Mouse (Mus musculus): ENCODE results near the gene Sf3a3. TPM values are rescaled to one million over a fixed set of nuclear protein-coding genes. Genes with fewer than 3 reads are reported as not detected.

Sf3a3 gene
- polyA plus RNA-seq, 1 experiment from 2014 or later = 134 TPM

DNA sequence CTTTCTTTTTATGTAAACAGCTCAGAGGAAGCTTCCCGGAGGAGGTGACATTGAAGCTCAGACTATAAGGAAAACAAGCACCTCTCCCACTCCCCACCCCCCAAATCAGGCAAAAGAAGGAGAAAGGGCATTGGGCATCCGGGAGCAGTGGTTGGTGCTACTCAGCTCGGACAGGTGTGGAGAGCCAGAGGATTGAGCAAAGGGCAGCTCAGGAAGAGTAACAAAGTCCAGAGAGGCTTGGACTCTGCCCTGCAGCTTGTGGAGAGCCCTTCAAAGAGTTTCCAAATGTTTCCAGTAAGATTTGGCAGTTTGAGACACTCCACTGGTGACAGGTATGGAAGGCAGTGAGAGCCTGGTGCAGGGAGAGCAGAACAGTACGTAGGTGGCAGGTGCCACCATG is 33.3 kb downstream of the Sf3a3 start:
- WGBS = 60% methylated on average over 4 of the region's 4 CpGs
- peaks cover 23% of the 10 kb centered on the region for H3K36me3 ChIP-seq
- ATAC-seq (ENCODE audit: insufficient number of reproducible peaks, low FRiP score, low TSS enrichment, low read depth) = no peak
- peaks cover 16% of the 10 kb centered on the region for H3K4me1 ChIP-seq
- H3K27me3 ChIP-seq = no peaks in the 10 kb centered on the region
- no peak overlapping the region for H3K9ac ChIP-seq
- no peaks in the 10 kb centered on the region for H3K9me3 ChIP-seq
- H3K4me3 ChIP-seq = no peak overlapping the region
- H3K4me2 ChIP-seq = no peak overlapping the region
- H3K27ac ChIP-seq = no peak overlapping the region

DNA sequence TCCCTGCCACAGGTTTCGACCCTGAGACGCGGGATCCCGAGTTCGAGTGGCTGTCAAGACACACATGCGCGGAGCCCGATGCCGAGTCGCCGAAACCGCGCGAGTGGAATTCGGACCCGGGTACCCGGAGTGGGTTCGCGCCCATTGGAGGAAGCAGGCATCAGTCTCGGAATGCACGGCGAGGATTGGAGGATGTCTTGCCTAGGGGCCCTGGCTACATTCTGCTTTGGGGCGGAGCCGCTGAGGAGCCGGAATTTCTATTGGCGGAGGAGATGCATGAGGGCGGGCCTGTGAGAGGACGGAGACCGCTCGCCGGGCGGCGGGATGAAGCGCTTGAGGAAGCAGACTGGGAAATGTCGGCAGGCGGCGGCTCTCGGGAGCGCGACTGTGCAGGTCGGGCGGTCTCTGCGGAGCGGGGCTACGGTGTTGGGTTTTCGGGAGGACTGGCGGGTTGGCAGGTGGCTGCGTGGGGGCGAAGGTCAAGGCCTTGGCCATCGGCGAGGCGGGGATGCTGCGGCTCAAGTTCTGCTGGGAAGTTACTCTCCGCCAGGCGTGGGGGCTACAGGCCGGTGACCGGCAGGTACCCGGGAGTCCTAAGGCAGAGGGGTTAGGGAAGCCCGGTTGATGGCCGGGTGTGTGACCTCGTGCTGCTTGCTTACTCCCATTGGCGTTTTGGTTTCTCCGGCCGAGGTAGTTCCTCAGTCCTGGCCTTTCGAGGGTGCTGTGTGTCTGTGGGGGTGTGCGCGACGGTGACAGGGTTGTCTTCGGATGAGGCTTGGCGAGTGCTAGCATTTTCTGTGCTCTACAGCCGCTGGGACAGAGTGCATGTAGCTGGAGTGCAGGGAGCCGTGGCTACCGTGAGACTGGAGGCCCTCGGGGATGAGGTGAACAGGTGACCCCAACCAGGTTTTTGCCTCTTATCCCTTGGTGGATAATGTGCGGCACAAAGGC is 37.0 kb downstream of the Sf3a3 start:
- ATAC-seq (ENCODE audit: insufficient number of reproducible peaks, low FRiP score, low TSS enrichment, low read depth) = peak; percentile 96
- WGBS = under 1% methylated on average over 74 of the region's 75 CpGs
- Histone ChIP-seq H3K36me3 (peaks cover 21% of the 10 kb centered on the region), H3K27ac (peak overlapping the region; percentile 28; the same call in 1 of the 2 replicates), H3K9ac (peak overlapping the region; percentile 62), H3K4me3 (peak overlapping the region; percentile 72), H3K4me1 (peaks cover 14% of the 10 kb centered on the region), H3K4me2 (peak overlapping the region; percentile 91), H3K9me3 (no peaks in the 10 kb centered on the region), H3K27me3 (no peaks in the 10 kb centered on the region)

DNA sequence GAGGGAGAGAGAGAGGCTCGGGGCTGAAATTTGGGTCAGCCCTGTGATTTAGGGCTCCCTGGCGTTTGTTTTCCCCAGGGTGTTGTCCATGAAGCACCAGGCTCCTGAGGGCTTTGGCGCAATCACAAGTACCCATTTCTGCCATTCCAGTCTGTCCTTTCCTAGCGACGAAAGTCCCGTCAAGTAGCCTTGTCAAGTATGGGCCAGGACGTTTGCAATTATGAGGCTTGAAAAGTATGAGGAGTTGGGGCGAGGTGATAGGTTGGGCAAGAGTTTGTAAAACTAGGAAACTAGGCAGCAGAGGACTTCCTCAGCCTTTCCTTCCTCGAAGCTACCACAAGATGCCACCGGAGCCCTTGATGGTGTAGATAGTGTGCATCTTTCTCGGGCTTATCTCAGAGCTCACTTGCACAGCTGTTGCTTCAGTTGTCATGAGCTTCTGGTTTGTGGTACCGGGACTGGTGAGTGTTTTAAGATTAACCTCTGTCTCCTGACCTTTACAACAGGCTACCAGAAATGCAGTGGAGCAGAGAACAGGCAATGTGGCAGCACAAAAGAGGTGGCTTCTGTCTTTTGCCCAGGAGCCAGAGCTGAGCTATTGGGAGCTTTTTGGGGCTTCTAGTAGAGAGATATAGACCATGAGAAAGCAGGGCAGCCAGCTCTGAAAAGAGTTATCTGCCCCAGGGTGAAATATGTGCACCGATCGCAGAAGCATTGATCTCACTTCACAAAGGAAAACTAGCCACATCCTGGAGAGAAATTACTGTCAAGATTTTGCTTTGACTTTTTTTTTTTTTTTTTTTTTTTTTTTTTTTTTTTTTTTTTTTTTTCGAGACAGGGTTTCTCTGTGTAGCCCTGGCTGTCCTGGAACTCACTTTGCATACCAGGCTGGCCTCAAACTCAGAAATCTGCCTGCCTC is 38.0 kb downstream of the Sf3a3 start:
- 20% methylated on average over 15 of the region's 15 CpGs for WGBS
- Histone ChIP-seq H3K9me3 (no peaks in the 10 kb centered on the region), H3K27me3 (no peaks in the 10 kb centered on the region), H3K4me1 (peaks cover 14% of the 10 kb centered on the region), H3K4me3 (peak overlapping the region; percentile 72), H3K4me2 (peak overlapping the region; percentile 91), H3K36me3 (peaks cover 18% of the 10 kb centered on the region), H3K27ac (0 out of 2 replicates have a peak overlapping the region, but pooled peaks have one; percentile 28), H3K9ac (peak overlapping the region; percentile 62; the same call in 1 of the 2 replicates)
- ATAC-seq (ENCODE audit: insufficient number of reproducible peaks, low FRiP score, low TSS enrichment, low read depth) = no peak

DNA sequence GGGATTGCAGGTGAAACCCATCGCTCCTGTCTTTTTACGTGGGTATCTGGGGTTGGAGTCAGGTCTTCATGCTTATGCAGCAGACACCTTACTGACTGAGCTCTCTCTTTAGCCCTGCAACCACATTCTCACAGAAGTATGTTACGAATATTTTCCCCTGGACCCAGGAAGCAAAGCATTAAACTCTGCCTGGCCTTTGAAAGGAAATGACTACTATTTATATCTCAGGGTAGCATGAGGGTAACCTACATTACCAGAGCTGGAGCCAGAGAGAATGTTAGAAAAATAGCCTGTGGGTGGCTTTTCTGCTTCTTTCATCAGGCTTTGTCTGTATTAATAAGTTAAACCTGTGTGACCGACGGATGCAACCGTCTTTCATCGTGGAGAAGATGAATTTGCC is 41.0 kb downstream of the Sf3a3 start:
- ATAC-seq (ENCODE audit: insufficient number of reproducible peaks, low FRiP score, low TSS enrichment, low read depth) = no peak
- Histone ChIP-seq H3K9me3 (no peaks in the 10 kb centered on the region), H3K27ac (no peak overlapping the region), H3K4me1 (peaks cover 22% of the 10 kb centered on the region), H3K4me2 (no peak overlapping the region), H3K9ac (no peak overlapping the region), H3K4me3 (no peak overlapping the region), H3K27me3 (no peaks in the 10 kb centered on the region), H3K36me3 (0 out of 2 replicates have a peak, but pooled peaks cover 3% of the 10 kb centered on the region)
- WGBS = 69% methylated on average over 7 of the region's 7 CpGs

DNA sequence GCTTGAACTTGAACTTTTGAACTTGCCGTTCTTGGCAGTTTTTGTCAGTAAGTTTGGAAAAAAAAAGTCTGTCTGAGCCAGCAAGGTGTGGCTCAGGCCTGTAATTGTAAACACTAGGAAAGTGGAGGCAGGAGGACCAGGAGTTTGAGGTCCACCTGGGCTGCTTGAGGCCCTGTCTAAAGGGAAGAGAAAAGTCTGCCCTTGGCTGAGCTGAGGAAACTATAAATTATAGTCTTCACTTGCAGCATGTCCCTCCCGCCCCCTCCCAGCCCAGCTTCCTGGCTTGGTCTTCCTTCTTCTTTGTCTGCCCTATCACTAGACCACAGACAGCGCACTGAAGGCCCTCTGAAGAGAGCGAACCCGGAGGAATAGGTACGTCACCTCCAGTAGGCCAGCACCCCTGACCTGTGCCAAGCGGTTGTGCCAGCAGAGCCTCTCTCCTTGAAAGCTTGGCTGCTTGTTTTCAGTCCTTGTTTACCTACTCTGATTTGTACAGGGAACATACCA is 44.8 kb downstream of the Sf3a3 start:
- Histone ChIP-seq H3K9ac (no peak overlapping the region), H3K36me3 (0 out of 2 replicates have a peak, but pooled peaks cover 3% of the 10 kb centered on the region), H3K27me3 (no peaks in the 10 kb centered on the region), H3K9me3 (no peaks in the 10 kb centered on the region), H3K4me2 (no peak overlapping the region), H3K27ac (no peak overlapping the region), H3K4me3 (no peak overlapping the region), H3K4me1 (peaks cover 8% of the 10 kb centered on the region; the same call in 1 of the 2 replicates)
- 78% methylated on average over 7 of the region's 7 CpGs for WGBS
- ATAC-seq (ENCODE audit: insufficient number of reproducible peaks, low FRiP score, low TSS enrichment, low read depth) = no peak

DNA sequence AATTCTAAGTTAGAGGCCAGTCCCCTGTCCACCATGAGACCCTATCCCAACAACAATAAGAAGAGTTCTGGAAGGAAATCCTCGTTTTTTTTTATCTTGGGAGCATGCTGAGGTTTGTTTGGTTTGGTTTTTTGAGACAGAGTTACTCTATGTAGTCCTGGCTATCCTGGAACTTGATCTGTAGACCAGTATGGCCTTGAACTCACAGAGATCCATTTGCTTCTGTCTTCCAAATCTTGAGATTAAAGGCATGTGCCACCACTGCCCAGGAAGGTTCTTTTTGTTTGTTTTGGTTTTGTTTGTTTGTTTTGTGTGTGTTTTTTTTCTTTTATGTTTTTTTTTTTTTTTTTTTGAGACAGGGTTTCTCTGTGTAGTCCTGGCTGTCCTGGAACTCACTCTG is 46.6 kb downstream of the Sf3a3 start:
- WGBS = 50% methylated on average over 1 of the region's 1 CpGs
- H3K4me1 ChIP-seq = peaks cover 8% of the 10 kb centered on the region; the same call in 1 of the 2 replicates
- H3K27me3 ChIP-seq = no peaks in the 10 kb centered on the region
- H3K4me3 ChIP-seq = no peak overlapping the region
- H3K9me3 ChIP-seq = no peaks in the 10 kb centered on the region
- ATAC-seq (ENCODE audit: insufficient number of reproducible peaks, low FRiP score, low TSS enrichment, low read depth) = no peak
- no peaks in the 10 kb centered on the region for H3K36me3 ChIP-seq
- no peak overlapping the region for H3K27ac ChIP-seq
- H3K9ac ChIP-seq = no peak overlapping the region
- H3K4me2 ChIP-seq = no peak overlapping the region

DNA sequence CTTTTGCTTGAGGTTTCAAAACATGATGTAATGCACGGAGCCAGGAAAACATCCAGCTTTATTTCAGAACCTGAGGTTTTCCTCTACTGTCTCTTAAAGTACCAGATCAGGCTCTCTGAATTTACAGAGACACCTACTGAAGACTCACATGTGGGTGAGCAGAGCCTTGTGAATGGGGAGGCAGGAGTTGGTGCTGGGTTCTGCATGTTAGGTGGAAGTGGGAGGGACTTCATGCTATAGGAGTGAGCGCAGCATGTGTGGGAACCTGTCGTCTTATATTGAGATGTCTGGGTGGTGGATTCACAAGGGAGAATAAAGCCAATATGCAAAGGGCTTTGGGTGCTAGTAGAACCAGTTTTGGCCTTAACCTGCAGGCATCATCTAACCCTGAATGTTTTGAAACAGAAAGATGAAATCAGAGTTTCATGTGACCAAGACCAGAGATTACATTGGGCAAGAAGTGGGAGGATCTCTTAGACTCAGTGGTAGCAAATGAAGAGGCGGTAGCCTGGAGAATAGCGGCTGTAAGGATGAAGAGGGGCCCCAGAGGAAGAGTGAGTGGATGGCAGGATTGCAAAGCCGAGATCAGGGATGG is 48.4 kb downstream of the Sf3a3 start:
- 83% methylated on average over 6 of the region's 6 CpGs for WGBS
- no peak overlapping the region for H3K4me2 ChIP-seq

DNA sequence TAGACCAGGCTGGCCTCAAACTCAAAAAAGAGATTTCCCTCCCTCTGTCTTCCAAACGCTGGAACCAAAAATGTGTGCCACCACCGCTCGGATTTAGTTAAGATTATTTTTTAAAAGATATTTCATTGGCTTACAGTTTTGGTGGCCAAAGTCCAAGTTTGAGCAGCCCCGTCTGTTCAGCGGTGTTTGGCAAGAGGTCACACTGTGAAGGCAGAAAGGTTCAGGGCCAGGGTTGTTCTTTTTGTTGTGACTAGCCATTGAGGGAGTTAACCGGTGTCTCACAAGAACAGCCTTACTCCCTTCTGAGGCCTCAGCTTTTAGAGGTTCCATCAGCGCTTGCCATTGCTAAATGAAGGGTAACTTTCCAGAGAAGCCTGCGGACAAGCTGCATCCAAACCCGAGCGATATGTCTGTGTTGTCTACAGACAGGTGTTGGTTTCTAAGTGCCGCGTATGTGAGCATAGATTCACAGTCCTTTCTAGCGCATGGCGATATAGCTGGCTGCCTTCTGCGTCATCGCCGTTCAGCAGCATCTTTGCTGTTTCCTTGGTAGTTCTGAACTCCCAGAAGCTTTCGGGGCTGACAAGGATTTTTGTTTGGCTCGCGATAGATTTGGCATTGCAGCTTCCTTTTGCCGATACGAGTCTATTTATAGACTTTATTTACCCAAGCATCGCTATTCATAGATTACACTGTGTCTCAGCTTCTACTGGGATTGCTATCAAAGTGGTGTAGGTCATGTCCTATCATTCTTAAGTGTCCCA is 51.4 kb downstream of the Sf3a3 start:
- H3K9me3 ChIP-seq = no peaks in the 10 kb centered on the region
- no peaks in the 10 kb centered on the region for H3K27me3 ChIP-seq
- no peak overlapping the region for H3K9ac ChIP-seq
- H3K27ac ChIP-seq = no peak overlapping the region
- no peaks in the 10 kb centered on the region for H3K36me3 ChIP-seq
- ATAC-seq (ENCODE audit: insufficient number of reproducible peaks, low FRiP score, low TSS enrichment, low read depth) = no peak
- H3K4me3 ChIP-seq = no peak overlapping the region
- no peaks in the 10 kb centered on the region for H3K4me1 ChIP-seq
- no peak overlapping the region for H3K4me2 ChIP-seq
- WGBS = 85% methylated on average over 23 of the region's 23 CpGs

More for the DNA sequence above, 48.4 kb downstream of the Sf3a3 start:
- H3K4me3 ChIP-seq = no peak overlapping the region
- H3K9me3 ChIP-seq = no peaks in the 10 kb centered on the region
- no peak overlapping the region for H3K9ac ChIP-seq
- H3K27ac ChIP-seq = no peak overlapping the region
- ATAC-seq (ENCODE audit: insufficient number of reproducible peaks, low FRiP score, low TSS enrichment, low read depth) = no peak
- H3K4me1 ChIP-seq = peaks cover 8% of the 10 kb centered on the region; the same call in 1 of the 2 replicates
- no peaks in the 10 kb centered on the region for H3K27me3 ChIP-seq
- H3K36me3 ChIP-seq = no peaks in the 10 kb centered on the region

DNA sequence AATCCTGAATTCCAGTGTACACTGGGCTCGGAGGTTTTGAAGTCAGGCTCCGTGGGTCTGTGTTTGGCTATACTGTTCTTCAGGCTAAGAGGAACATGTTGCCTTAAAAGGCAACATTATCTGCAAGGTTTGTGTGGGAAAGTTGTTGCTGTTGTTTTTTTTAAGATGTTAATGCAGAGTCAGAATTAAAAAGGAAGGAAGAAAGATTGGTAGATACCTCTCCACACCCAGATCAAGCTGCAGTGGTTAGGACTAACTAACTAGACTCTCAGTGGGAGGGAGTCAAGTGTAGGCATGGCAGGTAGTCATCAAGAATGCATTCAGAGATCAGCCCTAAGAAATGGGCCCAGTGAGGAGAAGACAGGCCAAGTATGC is 52.0 kb downstream of the Sf3a3 start:
- no peak overlapping the region for H3K9ac ChIP-seq
- no peaks in the 10 kb centered on the region for H3K27me3 ChIP-seq
- no peak overlapping the region for H3K4me3 ChIP-seq
- H3K36me3 ChIP-seq = no peaks in the 10 kb centered on the region
- no peaks in the 10 kb centered on the region for H3K9me3 ChIP-seq
- ATAC-seq (ENCODE audit: insufficient number of reproducible peaks, low FRiP score, low TSS enrichment, low read depth) = no peak
- no peak overlapping the region for H3K27ac ChIP-seq
- no peaks in the 10 kb centered on the region for H3K4me1 ChIP-seq
- H3K4me2 ChIP-seq = no peak overlapping the region
- 87% methylated on average over 2 of the region's 2 CpGs for WGBS

DNA sequence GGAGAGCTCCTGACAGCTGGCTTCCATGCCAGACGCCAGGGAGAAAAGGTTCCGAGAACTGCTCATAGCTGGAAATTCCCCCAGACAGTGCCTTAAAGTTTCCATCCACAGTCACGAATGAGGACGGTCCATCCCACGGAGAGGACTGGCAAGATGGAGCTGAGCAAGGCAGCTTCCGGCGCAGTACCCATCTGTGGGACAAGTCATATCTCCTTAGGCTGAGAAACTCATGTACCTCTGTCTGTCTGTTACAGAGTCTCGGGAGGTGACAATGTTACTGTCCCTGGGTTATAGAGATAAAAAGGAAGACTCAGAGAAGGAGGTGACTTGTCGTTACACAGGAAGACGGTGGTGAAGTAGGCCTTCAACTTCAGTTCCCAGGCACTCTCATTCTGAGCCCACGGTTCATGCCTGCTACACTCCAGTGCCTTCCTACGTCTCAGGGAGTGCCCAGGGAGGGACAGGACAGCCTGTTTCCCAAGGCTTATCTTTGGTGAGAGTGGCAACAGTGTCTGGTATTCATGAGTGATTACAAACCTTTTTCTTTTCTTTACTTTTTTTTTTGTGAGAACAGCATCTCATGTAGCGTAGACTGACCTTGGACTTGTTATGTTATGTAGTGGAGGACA is 54.5 kb downstream of the Sf3a3 start:
- ATAC-seq (ENCODE audit: insufficient number of reproducible peaks, low FRiP score, low TSS enrichment, low read depth) = no peak
- Histone ChIP-seq H3K9ac (no peak overlapping the region), H3K36me3 (no peaks in the 10 kb centered on the region), H3K9me3 (no peaks in the 10 kb centered on the region), H3K4me1 (no peaks in the 10 kb centered on the region), H3K4me2 (no peak overlapping the region), H3K4me3 (no peak overlapping the region), H3K27me3 (no peaks in the 10 kb centered on the region), H3K27ac (no peak overlapping the region)
- 84% methylated on average over 13 of the region's 13 CpGs for WGBS
